Mouse (Mus musculus) liver, embryonic 11.5 days (tissue): Measurements from ENCODE around the gene Gprin3. TPM values are rescaled to one million over a fixed set of nuclear protein-coding genes. Genes with fewer than 3 reads are reported as not detected.

ENCODE experiments used
- ATAC-seq: fragments of 200-750 bp; cut with Nextera tagmentation; replicated peaks from 2 replicates; pipeline ENCODE4 v1.8.0; 2017; ENCODE audit warnings: moderate number of reproducible peaks, mild to moderate bottlenecking, moderate TSS enrichment, moderate library complexity; ENCODE audit not compliant: low FRiP score
- DNase-seq: peaks from one replicate; pipeline ENCODE4 v3.0.0-alpha.2; 2017; ENCODE audit warnings: low spot score
- H3K27ac ChIP-seq: fragments of 300-500 bp; sonication (generic); 2 replicates; pipeline ENCODE4 v1.5.1; 2014; ENCODE audit warnings: mild to moderate bottlenecking, low read depth, low read length, control low read depth
- H3K27me3 ChIP-seq: fragments of 300-500 bp; sonication (generic); replicated peaks from 2 replicates; pipeline ENCODE4 v1.6.1; 2014; ENCODE audit warnings: low read length, mixed read lengths; ENCODE audit not compliant: control insufficient read depth, insufficient read depth
- H3K36me3 ChIP-seq: fragments of 300-500 bp; sonication (generic); 2 replicates; pipeline ENCODE4 v1.6.1; 2014; ENCODE audit warnings: mild to moderate bottlenecking, low read length, moderate library complexity, mixed read lengths; ENCODE audit not compliant: control insufficient read depth, insufficient read depth
- H3K4me1 ChIP-seq: fragments of 300-500 bp; sonication (generic); replicated peaks from 2 replicates; pipeline ENCODE4 v1.6.1; 2014; ENCODE audit warnings: low read length, mixed read lengths; ENCODE audit not compliant: control insufficient read depth, insufficient read depth
- H3K4me2 ChIP-seq: fragments of 300-500 bp; sonication (generic); 2 replicates; pipeline ENCODE4 v1.6.1; 2014; ENCODE audit warnings: mild to moderate bottlenecking, control low read depth, moderate library complexity
- H3K4me3 ChIP-seq: fragments of 300-500 bp; sonication (generic); 2 replicates; pipeline ENCODE4 v1.5.1; 2014; ENCODE audit warnings: low read depth, low read length, control low read depth
- H3K9ac ChIP-seq: fragments of 300-500 bp; sonication (generic); 2 replicates; pipeline ENCODE4 v1.6.1; 2014; ENCODE audit warnings: low read depth, low read length, control low read depth
- H3K9me3 ChIP-seq: fragments of 300-500 bp; sonication (generic); 2 replicates; pipeline ENCODE4 v1.6.1; 2016; ENCODE audit warnings: low read length, inconsistent platforms, mixed read lengths; ENCODE audit not compliant: control insufficient read depth
- WGBS: fragments of 180-500 bp; shearing (Covaris S2); extraction: QIAGEN DNeasy Blood & Tissue Kit; methylation state at CpG from one replicate; pipeline ENCODE4 v1.1.7; 2014; 5-methylcytosine and 5-hydroxymethylcytosine counted together
- polyA plus RNA-seq: library from polyadenylated mRNA; unstranded; fragments of >200 nt; fragmentation: Nextera tagmentation; extraction: Ambion mirVana; gene quantifications from 2 replicates; pipeline ENCODE4 v1.2.1, GENCODE M21; 2014

Gprin3 gene
- polyA plus RNA-seq, 1 experiment from 2014 or later: 0.03 TPM

DNA sequence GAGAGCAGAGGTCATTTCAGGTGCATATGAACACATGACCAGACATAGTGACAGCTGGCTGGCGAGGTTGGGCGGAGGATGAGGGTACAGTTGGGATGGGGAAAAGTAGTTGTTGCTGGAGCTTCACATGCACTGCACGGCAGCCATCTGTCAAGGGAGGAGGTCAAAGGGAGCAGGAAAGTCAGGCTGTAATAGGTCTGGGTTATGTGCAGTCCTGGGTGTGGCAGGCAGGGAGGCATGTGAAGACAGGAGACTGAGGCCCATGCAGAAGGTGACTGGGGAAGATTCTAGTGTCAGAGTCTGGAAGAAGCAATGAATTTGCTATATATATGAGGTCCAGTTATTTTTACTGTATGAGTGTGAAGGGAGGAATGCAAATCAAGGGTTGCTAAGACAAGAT, 35.9 kb downstream of the Gprin3 start:
- H3K27me3 ChIP-seq: no peaks in the 10 kb centered on the region
- no peak for ATAC-seq
- no peaks in the 10 kb centered on the region for H3K4me1 ChIP-seq
- WGBS: 63% methylated on average over 3 of the region's 3 CpGs
- H3K36me3 ChIP-seq: no peaks in the 10 kb centered on the region
- no peak for DNase-seq
- no peak overlapping the region for H3K4me3 ChIP-seq
- no peak overlapping the region for H3K4me2 ChIP-seq
- H3K27ac ChIP-seq: no peak overlapping the region
- no peaks in the 10 kb centered on the region for H3K9me3 ChIP-seq
- H3K9ac ChIP-seq: no peak overlapping the region

DNA sequence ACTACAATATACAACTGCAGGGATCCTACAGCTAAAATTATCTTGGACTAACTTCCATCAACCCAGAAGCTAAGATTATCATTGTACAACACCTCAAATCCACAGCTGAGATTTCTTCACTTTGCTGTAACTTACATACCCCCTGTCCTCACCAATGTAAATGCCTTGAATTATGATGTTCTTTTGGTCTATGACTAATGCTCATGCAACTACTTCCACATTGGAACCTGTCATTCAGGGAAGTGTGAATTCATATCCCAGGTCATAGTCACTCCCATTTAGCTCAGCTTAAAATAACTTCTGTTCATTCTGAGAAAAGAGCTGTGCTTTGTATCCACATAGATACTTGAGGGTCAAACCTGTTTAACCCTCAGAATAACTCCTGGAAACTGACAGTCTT, 60.8 kb downstream of the Gprin3 start:
- Histone ChIP-seq H3K4me3 (no peak overlapping the region), H3K9me3 (no peaks in the 10 kb centered on the region), H3K36me3 (no peaks in the 10 kb centered on the region), H3K9ac (no peak overlapping the region), H3K4me1 (no peaks in the 10 kb centered on the region), H3K27me3 (no peaks in the 10 kb centered on the region), H3K4me2 (no peak overlapping the region), H3K27ac (no peak overlapping the region)
- DNase-seq (no peak), ATAC-seq (no peak)

DNA sequence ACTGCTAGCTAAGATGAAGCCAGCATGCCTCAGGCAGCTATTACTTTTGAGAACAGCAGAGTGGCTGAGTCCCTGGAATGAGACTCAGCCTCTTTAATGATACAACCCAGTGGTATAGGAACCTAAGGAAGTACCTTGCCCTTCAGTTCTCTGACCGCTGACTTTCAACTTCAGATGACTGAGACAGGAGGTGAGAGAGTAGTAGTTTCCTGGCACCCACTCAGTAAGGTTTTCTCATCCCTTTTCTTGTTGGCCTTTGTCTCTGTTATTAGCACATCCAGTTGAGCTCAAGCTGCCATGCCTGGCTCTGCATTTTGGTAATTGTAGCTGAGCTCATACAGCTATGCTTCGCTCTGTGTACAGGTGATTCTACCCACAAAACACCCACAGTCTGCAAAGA, 62.8 kb downstream of the Gprin3 start:
- 88% methylated on average over 2 of the region's 2 CpGs for WGBS
- no peak overlapping the region for H3K9ac ChIP-seq
- DNase-seq: no peak

DNA sequence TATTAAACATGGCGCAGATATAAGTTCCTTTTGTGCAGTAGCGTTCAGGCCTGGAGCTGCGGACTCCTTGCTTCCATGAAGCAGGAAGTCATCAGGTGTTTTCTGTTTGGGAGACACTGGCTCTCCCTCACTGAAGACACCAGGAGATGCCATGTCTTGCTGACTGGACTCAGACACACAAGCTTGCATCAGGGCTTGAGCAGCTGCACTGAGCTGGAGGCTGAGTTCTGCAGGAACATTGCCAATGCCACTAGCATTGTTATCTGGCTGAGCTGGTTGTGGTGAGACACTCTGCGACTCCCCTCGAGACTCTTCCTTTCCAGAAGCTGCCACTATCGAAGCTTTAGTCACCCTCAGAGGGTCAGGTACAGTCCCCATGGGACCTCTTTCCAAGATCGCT, 71.2 kb downstream of the Gprin3 start:
- H3K4me2 ChIP-seq: no peak overlapping the region
- no peaks in the 10 kb centered on the region for H3K36me3 ChIP-seq
- no peak overlapping the region for H3K27ac ChIP-seq
- no peaks in the 10 kb centered on the region for H3K27me3 ChIP-seq
- H3K4me3 ChIP-seq: no peak overlapping the region
- 87% methylated on average over 7 of the region's 7 CpGs for WGBS
- no peaks in the 10 kb centered on the region for H3K4me1 ChIP-seq
- DNase-seq: no peak
- H3K9ac ChIP-seq: no peak overlapping the region
- no peak for ATAC-seq
- no peaks in the 10 kb centered on the region for H3K9me3 ChIP-seq

More for the DNA sequence above, 62.8 kb downstream of the Gprin3 start:
- no peak for ATAC-seq
- Histone ChIP-seq H3K4me3 (no peak overlapping the region), H3K9me3 (no peaks in the 10 kb centered on the region), H3K4me2 (no peak overlapping the region), H3K36me3 (no peaks in the 10 kb centered on the region), H3K27me3 (no peaks in the 10 kb centered on the region), H3K27ac (no peak overlapping the region), H3K4me1 (no peaks in the 10 kb centered on the region)

DNA sequence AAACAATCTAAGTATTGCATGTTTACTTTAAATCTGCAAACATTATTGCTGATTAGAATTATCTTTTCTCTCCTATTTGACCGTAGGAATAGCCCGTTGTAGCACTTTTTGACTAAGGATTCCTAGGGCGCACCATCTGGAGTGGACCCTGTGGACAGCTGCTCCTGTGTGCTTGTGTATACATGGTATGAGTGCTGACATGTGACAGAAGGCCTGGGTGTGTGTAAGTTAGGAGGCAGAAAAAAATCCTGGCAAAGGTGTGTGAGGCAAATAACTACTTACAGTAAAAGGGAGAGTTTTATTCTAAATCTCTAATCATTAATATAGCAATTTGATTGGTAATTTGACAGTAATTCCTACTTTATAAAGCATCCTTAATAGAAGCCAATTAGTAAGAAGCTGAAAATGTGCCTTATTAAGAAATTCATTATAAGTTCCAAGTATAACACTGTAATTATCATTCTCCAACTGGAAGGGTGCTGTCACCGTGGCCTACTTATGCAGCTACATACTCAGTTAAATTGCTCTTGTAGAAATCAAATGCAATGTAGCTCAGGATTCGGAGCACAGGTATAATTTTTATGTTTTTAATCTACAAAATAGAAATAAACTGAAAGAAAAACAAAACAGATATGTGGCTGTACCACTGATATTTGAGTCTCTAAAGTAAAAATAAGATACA, 74.8 kb downstream of the Gprin3 start:
- Histone ChIP-seq H3K4me3 (no peak overlapping the region), H3K9me3 (no peaks in the 10 kb centered on the region), H3K9ac (no peak overlapping the region), H3K4me2 (no peak overlapping the region), H3K27ac (no peak overlapping the region), H3K4me1 (no peaks in the 10 kb centered on the region), H3K27me3 (no peaks in the 10 kb centered on the region), H3K36me3 (no peaks in the 10 kb centered on the region)
- no peak for DNase-seq
- no peak for ATAC-seq
- 79% methylated on average over 5 of the region's 5 CpGs for WGBS

DNA sequence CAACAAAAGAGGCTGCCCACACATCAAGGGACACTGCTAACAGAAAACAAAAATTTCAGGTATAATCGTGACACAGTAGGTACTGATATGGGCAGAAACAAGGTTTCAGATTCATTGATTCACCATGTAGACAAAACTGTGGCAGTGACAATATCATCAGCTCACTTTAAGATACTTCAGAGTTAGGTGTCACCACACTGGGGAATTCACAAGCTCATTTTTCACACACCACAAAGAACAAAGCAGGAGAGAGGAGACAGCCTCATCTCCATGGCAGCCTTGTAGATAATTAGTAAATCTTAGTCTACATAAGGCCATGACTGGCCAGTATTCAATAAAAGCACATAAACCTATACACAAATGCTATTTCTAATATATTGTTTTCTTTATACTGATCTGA, 77.4 kb downstream of the Gprin3 start:
- no peak for ATAC-seq
- WGBS: 56% methylated on average over 1 of the region's 1 CpGs

DNA sequence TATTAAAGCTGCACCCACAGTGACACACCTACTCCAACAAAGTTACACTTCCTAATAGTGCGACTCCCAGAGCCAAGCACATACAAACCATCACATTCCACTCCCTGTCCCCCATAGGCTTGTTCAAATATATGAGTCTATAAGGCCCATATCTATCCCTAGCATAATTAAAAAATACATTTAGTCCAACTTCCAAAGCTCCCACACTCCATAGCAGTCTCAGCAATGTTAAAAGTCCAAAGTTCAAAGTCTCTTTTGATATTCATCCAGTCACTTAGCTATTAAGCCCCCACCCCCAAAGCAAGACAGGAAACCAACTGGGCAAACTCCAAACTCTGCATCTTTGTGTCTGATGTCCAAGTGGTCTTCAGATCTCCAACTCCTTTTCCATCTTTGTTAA, 84.9 kb downstream of the Gprin3 start:
- Histone ChIP-seq H3K4me1 (no peaks in the 10 kb centered on the region), H3K4me2 (no peak overlapping the region), H3K27ac (no peak overlapping the region), H3K4me3 (no peak overlapping the region), H3K9me3 (no peaks in the 10 kb centered on the region), H3K27me3 (no peaks in the 10 kb centered on the region), H3K9ac (no peak overlapping the region), H3K36me3 (no peaks in the 10 kb centered on the region)
- WGBS: 72% methylated on average over 1 of the region's 1 CpGs
- ATAC-seq (no peak), DNase-seq (no peak)

More for the DNA sequence above, 77.4 kb downstream of the Gprin3 start:
- no peak overlapping the region for H3K9ac ChIP-seq
- H3K4me3 ChIP-seq: no peak overlapping the region
- H3K4me1 ChIP-seq: no peaks in the 10 kb centered on the region
- H3K9me3 ChIP-seq: no peaks in the 10 kb centered on the region
- no peak for DNase-seq
- H3K36me3 ChIP-seq: no peaks in the 10 kb centered on the region
- no peaks in the 10 kb centered on the region for H3K27me3 ChIP-seq
- no peak overlapping the region for H3K27ac ChIP-seq
- no peak overlapping the region for H3K4me2 ChIP-seq

DNA sequence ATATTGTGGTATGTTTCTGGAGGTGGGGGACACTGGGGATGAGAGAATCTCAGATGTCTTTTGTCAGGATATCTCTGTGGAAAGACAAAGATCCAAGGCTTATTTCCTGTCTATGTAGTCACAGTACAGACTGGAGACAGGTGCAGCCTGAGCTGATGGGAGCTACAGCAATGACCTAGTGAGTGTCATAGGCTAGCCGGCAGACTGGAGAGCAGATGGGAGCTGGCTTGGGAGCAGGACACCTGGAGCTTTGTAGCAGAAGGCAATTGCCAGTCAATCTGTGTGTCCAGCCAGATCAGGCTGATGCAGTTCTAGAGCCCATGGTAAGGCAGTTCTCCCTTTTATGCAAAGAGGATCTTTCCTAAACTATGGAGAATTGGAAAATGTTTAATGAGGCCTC, 97.8 kb downstream of the Gprin3 start:
- H3K9ac ChIP-seq: no peak overlapping the region
- ATAC-seq (no peak), DNase-seq (no peak)
- H3K36me3 ChIP-seq: no peaks in the 10 kb centered on the region
- H3K27ac ChIP-seq: no peak overlapping the region
- no peaks in the 10 kb centered on the region for H3K4me1 ChIP-seq
- H3K9me3 ChIP-seq: no peaks in the 10 kb centered on the region; the same call in 1 of the 2 replicates
- H3K4me3 ChIP-seq: no peak overlapping the region
- H3K27me3 ChIP-seq: no peaks in the 10 kb centered on the region
- 72% methylated on average over 1 of the region's 1 CpGs for WGBS
- H3K4me2 ChIP-seq: no peak overlapping the region

DNA sequence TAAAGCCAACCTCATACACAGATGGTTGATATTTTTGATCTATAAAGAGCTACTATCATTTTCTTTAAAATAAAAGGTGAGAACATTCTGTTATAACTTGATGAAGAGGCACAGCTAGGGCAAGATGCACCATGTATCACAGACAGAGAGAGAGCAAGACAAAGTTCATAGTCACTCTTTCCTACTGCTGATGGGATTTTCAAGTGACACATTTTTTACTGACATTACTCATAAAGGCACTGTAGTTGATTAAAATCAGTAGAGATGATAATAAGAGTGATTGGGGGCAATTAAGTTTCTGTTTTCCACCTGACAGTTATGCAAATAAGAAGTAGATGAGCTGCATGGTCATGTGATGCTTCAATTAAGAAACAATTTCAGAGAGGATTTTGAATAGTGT, 110.2 kb downstream of the Gprin3 start:
- Histone ChIP-seq H3K4me1 (no peaks in the 10 kb centered on the region), H3K9ac (no peak overlapping the region), H3K27me3 (no peaks in the 10 kb centered on the region), H3K36me3 (no peaks in the 10 kb centered on the region), H3K4me2 (no peak overlapping the region), H3K9me3 (no peaks in the 10 kb centered on the region), H3K4me3 (no peak overlapping the region), H3K27ac (no peak overlapping the region)
- DNase-seq (no peak), ATAC-seq (no peak)
